Mouse (Mus musculus) layer of hippocampus, adult 2 months (tissue): ENCODE data around the gene Map9. TPM values are rescaled to one million over a fixed set of nuclear protein-coding genes. Genes with fewer than 3 reads are reported as not detected.
A peak's percentile ranks its signal among the peaks of the same experiment; 100 is the strongest.
"Not testable (repeated sequence)": the region's sequence is repeated elsewhere in the genome, so short reads cannot be mapped to it uniquely, and the experiment has no call there.

ENCODE experiments used
- DNase-seq, 2 experiments: peaks; one replicate each; pipeline ENCODE4 v3.0.0; 2022; ENCODE audit warnings: low spot score in 2 of 2
- H3K27ac ChIP-seq: fragments of 200-600 bp; 2 replicates; pipeline ENCODE4 v1.8.1; 2022
- H3K4me3 ChIP-seq: fragments of 200-600 bp; 2 replicates; pipeline ENCODE4 v1.8.1; 2022; ENCODE audit warnings: mild to moderate bottlenecking
- CTCF ChIP-seq: fragments of 200-600 bp; conservative IDR thresholded peaks from 2 replicates; pipeline ENCODE4 v1.8.1; 2022; ENCODE audit warnings: antibody characterized with exemption, mild to moderate bottlenecking, moderate library complexity
- total RNA-seq, 2 experiments: library from RNA; stranded (reverse); gene quantifications; 2 replicates each; pipeline ENCODE4 v1.2.3; 2021

Gene Map9
- total RNA-seq, 2 experiments from 2014 or later = 73.7 to 81.2 TPM

DNA sequence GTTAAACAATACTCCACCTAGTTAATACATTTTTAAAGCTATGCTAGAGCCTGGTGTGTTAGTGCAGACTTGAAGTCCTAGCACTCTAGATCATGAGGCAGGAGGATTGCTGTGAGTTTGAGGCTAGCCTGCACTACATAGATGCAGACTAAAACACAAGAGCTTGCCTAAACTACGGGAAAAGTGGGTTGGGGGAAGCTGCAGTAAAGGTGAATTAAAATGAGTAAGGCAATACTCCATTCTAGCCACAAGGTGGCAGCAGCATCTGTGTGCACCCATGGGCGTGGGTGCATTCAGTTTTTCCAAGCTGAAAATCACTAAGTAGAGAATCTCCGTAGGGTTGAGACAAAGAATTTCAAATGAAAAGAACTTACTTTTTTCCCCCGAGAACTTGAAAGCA, 7.1 kb downstream of the Map9 start:
- Histone ChIP-seq H3K27ac (peak overlapping the region; percentile 53; the same call in 1 of the 2 replicates), H3K4me3 (no peak overlapping the region)
- peak; percentile 92 for TF ChIP-seq CTCF
- no peak for DNase-seq

DNA sequence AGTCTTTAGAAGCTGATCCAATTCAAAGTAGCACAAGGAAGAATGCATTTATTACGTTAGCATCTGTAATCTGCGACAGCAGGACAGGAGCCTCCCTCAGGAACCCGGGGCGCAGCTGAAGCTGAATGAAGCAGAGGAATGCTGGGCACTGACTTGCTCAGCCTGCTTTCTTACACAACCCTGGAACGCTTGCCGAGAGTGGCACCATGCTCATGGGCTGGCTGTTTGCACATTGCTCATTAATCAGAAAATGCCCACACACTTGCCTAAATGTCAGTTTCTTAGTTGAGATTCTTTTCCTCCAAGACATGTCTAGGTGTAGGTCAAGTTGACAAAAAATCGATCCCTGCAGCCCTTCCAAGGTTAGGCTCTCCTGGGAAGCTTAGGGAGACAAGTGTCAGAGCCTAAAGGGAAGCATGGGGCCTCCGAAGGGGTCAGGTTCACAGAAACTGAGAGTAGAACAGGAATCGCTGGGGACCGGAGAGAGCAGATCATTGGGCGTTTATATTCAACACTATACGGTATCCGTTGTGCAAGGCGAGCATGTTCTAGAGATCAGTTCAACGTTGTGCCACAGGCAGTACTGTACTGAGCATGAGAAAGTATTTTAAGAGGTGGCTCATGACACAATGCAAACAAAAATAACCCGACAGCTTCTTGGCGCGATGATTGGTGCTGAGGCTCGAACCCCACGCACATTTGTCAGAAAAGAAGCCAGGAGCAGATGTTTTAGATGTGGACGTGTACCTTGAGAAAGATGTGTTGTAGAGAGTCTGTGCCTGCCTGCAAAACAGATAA, 11.4 kb downstream of the Map9 start:
- no peak for DNase-seq
- Histone ChIP-seq H3K27ac (peak overlapping the region; percentile 40; the same call in 1 of the 2 replicates), H3K4me3 (no peak overlapping the region)
- TF ChIP-seq CTCF = no peak

DNA sequence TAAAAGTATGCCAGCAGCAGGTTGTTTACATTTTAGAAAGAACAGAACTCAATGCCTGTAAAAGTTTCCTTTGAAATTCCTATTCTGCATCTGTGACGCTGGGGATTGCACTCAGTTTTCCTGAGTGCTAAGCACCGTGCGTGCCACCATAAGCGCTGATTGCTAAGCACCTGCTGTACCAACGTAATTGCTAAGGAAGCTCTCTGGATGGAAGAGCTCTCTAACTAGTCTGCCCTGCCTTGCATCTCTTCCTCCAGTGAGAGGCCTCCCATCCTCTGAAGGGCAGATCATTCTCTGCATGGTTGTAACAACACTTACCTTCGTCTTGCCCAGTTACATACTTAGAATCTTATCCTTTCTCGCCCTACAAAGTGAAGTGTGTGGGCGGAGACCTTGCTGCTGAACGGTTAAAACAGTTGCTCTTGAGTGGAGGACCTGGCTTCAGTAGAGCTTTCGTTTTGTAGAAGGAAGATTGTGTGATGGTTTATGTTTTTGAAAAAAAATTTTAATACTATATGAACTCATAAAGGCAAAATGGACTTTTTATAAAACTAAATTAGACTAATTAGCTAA, 12.7 kb downstream of the Map9 start:
- DNase-seq = no peak
- Histone ChIP-seq H3K4me3 (no peak overlapping the region), H3K27ac (0 out of 2 replicates have a peak overlapping the region, but pooled peaks have one; percentile 10)
- TF ChIP-seq CTCF = no peak

DNA sequence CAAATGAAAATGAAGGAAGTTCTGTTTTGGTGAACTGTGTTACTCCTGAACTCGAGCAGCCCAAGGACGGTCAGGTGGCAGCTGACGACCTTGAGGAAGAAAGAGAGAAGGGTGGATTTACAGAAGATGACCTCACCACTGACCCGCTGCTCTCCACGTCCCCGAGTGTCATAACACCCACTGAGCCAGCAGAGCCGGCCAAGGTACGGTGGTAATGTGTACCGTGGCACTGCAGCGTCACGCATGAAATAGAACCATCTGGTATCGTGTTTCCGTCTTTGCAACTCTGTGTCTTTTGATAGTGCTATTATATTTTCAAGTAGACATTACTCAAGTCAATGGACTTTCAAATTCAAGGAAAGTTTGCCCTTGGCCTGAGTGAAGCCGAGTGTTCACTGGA, 19.1 kb downstream of the Map9 start:
- Histone ChIP-seq H3K27ac (no peak overlapping the region), H3K4me3 (no peak overlapping the region)
- TF ChIP-seq CTCF = no peak
- no peak for DNase-seq

DNA sequence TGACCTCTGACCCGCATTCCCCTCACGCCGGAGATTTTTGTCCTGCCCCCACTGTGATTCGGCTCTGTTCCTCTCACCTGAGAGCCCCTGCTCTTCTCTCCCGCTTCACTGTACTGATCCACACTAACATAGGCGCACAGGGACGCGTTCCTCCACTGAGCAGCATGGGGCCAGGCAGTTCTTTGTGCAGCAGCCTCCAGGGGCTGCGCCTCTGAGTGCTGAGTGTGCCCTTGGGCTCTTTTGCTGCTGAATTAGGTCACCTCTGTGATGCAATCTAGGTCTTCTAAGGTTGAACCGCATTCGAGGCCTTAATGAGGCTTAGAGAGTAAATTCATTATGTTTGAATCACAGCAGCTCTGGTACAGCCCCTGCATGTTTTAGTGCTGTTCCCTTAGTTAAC, 24.5 kb downstream of the Map9 start:
- TF ChIP-seq CTCF = no peak
- peak overlapping the region; percentile 74 for H3K27ac ChIP-seq

DNA sequence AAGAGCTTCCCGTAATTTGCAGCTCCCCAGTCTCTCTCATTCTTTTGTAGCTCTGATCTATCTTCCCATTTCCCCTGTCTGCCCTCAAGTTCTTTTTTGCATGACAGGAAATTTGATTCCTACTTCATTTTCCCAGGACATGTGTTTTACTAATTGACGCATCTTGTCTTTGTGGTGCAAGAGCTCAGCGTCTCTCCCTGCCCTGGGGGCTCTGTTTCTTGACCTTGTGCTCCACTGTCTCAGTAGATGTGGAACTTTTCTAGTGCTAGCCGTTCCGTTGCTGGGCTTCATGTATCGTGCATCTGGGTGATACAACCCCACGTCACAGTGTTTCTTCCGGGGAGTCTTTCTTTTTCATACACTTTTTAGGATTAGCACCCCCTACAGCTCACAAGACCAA, 27.2 kb downstream of the Map9 start:
- peak; percentile 16; the same call in 1 of the 2 replicates for TF ChIP-seq CTCF
- no peak for DNase-seq

More for the DNA sequence above, 24.5 kb downstream of the Map9 start:
- H3K4me3 ChIP-seq = no peak overlapping the region
- DNase-seq = no peak

DNA sequence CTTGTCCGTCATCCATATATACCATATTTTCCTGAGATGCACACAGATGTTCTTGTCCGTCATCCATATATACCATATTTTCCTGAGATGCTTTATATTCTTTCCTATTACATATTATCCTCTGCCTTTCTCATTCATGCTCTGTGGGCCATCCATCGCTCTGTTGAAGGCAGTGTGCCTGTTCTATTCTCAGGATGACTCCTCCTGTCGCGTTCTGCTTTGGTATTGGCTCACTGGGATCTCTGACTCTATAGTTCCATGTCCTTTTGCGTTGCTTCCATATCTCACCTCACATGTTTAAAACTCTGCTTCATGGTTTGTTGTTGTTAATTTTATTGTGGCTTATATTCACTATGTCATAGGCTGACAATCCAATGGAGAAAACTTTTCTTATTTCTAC, 48.0 kb downstream of the Map9 start:
- peak overlapping the region; percentile 91 for H3K27ac ChIP-seq
- no peak for TF ChIP-seq CTCF
- no peak for DNase-seq
- no peak overlapping the region for H3K4me3 ChIP-seq

More for the DNA sequence above, 27.2 kb downstream of the Map9 start:
- no peak overlapping the region for H3K4me3 ChIP-seq
- H3K27ac ChIP-seq = peak overlapping the region; percentile 74

DNA sequence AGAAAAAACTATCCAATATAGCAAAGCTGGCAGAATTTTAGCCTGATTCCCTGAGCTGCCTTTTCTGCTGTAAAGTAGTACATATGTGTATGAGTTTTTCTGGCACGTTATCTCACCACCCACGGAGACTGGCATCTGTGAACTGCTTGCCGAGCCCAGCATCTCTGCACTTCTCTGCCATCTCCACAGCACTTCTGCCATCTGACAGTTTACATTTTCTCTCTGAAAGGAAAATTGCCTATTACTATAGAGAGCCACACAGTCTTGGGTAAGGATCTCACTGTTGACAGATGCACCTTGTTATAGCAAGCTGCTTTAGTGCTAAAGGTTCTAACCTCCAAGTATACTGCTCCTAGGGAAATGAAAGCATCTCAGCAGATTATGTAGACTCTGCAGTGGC, 48.5 kb downstream of the Map9 start:
- DNase-seq = peak; percentile 63 to 80
- Histone ChIP-seq H3K4me3 (no peak overlapping the region), H3K27ac (peak overlapping the region; percentile 91)
- TF ChIP-seq CTCF = no peak

DNA sequence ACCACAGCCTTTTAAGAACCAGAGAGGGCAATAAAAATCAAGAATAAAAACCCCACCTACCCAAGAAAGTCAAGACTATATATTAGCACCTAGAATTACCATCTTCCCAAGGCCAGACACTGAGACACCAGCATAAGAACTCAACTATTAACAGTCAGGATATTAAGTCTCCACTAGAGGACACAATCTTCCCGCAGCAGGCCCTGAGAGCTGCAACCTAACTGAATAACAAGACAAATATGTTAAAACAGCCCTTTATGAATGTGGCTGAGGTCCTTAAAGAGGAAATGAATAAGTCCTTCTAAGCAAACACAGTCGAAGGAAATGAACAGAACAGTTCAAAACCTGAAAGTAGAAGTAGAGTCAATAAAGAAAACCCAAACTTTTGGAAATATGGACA, 49.6 kb downstream of the Map9 start:
- H3K27ac ChIP-seq = peak overlapping the region; percentile 91
- no peak overlapping the region for H3K4me3 ChIP-seq
- TF ChIP-seq CTCF = peak; percentile 83
- DNase-seq = peak; percentile 35 to 41

DNA sequence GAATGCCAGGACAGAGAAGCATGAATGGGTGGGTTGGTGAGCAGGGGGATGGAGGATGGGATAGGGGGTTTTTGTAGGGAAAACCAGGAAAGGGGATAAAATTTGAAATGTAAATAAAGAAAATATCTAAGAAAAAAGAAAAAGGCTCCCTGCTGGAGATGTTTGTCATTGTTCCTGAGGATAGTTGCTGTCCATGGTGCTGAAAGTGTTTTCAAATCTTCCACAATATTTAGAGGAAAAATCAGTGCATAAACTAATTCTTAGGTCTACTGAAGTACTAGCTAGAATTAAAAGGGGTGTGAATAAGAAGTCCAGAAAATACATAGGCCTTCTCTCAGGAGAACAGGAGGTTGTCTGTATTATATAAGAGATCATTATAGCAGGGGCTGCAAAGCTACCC, 54.6 kb downstream of the Map9 start:
- Histone ChIP-seq H3K27ac (no peak overlapping the region), H3K4me3 (no peak overlapping the region)
- no peak for DNase-seq
- peak; percentile 30 for TF ChIP-seq CTCF

DNA sequence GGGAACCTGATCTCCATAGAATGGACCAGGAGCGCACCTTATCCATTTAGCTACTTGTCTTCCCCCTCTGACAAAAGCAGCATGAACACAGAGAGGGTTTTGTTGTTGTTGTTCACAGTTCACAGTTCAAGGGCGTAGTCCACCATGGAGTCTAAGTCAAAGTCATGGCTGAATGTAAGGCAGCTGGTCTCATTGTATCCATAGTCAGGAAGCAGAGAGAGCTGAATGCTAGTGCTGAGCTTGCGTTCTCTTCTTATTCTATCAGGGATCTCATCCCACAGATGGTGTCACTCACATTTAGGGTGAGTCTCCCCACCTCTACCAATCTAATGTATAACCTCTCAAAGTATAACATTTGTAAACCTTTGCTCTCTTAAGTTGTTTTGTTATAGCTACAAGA, 60.1 kb downstream of the Map9 start:
- no peak for DNase-seq
- Histone ChIP-seq H3K27ac (no peak overlapping the region), H3K4me3 (no peak overlapping the region)
- TF ChIP-seq CTCF = no peak

DNA sequence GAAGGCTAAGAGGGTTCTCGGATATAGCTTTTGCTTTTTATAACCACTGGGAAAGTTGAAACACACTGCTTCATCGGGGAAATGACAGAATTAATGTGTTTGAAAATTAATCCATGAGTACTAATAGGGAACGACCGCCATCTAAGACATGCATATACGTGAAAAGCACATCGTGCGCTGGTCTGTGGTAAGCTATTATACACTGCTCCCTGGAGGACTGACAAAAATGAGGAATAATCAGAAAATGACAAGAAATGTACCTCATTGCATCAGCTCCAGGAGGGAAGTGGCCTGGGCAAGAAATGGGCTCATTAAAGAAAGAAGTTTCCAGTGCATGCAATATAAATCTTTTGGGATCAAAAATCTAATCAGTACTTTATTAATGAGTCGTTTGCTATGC, 77.5 kb downstream of the Map9 start:
- no peak for TF ChIP-seq CTCF
- H3K27ac ChIP-seq = no peak overlapping the region
- H3K4me3 ChIP-seq = no peak overlapping the region
- no peak for DNase-seq

DNA sequence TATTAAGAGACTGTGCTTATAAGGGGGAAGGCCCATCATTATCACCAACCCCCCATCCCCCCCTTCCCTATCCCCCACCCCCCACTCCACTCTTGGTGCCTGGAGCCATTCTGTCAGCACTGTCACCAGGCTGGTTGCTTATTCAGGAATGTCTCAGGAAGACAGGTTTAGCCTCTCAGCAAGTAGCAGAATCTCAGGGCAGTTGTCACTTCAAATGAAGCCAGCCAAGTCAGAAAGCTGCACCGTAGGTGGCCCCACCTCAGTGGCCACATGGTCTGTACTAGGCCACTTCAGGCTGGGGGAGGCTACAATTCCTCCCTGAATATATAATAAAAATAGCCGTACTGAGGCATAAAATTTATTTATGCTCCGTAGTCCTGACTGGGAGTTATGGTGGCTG, 83.1 kb downstream of the Map9 start:
- no peak for DNase-seq
- no peak for TF ChIP-seq CTCF
- no peak overlapping the region for H3K4me3 ChIP-seq
- H3K27ac ChIP-seq = no peak overlapping the region

DNA sequence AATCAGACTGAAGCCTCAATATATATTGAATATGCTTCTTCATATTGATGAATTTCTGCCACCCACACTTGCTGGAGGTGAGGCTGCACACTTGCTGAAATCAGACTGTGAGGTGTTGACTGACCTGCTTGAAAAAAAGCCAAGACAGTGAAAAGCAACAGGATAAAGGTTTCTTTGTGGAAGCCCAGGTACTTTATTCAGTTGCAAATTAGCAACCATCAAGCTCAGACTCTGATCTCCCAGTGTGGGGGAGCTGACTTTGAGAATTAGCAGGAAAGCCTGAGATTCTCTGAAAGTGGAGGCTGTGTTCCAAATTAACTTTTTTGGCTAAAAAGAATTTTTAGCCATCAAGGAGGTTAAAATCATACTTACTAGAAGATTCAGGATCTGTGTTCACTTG, 83.8 kb downstream of the Map9 start:
- not testable (repeated sequence) for H3K4me3 ChIP-seq, H3K27ac ChIP-seq, DNase-seq

Other genes with a start within 250 kb of the Map9 start
- gene Gucy1a1, start 212.3 kb upstream of the Map9 start, total RNA-seq = 10 to 100 TPM; 16.8 to 18.8 TPM
- 10 to 100 TPM; 40.5 to 41.7 TPM for gene Npy2r, start 190.0 kb downstream of the Map9 start, total RNA-seq